Mouse (Mus musculus): Measurements from ENCODE around the gene Gm40460. TPM values are rescaled to one million over a fixed set of nuclear protein-coding genes. Genes with fewer than 3 reads are reported as not detected.

Gene Gm40460
- total RNA-seq, 1 experiment from 2014 or later, result not detected

DNA sequence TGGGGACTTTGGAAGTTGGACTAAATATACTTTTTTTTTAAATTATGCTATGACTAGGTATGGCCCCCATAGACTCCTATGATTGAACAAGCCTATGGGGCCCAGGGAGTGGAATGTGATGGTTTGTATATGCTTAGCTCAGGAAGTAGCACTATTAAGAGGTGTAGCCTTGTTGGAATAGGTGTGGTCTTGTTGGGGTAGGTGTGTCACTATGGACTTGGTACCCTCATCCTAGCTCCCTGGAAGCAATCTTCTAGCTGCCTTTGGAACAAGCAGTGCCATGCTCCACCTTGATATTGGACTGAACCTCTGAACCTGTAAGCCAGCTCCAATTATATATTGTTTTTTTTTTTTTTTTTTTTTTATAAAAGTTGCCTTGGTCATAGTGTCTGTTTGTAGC, 35.4 kb downstream of the Gm40460 start:
- ATAC-seq (replicated peaks in 1 of 2; ENCODE audit: insufficient read depth in 1 of 2, low FRiP score in 2 of 2, low TSS enrichment in 1 of 2, low read depth in 1 of 2, poor library complexity in 2 of 2, severe bottlenecking in 2 of 2), result no peak

DNA sequence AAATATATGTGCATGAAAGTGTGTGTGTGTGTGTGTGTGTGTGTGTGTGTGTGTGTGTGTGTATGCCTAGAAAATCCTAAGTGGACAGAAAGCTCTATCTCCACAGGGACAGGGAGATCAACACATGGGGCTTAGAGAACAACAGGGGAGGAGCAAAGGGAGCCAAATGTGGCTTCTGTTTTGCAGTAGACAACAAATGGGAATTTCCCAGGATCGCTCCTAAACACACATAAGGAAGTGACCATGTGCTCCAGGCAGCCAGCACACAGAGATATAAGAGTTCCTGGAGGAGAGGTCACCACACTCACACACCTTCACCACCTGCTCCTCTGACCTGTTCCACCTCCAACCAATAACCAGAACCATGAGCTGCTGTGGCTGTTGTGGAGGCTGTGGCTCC, 39.8 kb downstream of the Gm40460 start, which contains the start of gene Krtap5-3:
Krtap5-3 (plus strand) TSS at position 301 of the 400 bp plus-strand sequence.
- no peak for ATAC-seq (replicated peaks in 1 of 2; ENCODE audit: insufficient read depth in 1 of 2, low FRiP score in 2 of 2, low TSS enrichment in 1 of 2, low read depth in 1 of 2, poor library complexity in 2 of 2, severe bottlenecking in 2 of 2)

DNA sequence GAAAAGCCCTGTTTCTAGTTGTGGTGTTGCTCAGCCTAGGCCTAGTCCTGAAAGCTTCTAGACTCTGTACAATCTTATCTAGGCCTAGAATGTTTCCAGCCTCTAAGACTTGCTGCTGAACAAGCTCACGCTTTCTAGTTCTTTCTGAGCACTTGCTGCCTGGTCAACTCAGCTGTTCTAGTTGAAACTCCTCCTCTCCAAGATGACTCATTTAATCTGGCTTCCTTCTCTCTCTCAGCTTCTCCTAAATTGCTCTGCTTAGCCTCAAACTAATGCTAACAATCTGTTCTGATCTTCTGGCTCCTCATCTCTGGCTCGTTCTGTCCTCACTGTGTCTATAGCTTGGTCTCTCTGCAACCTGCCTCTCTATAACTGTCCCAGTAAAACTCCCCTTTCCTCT, 42.1 kb downstream of the Gm40460 start:
- ATAC-seq (replicated peaks in 1 of 2; ENCODE audit: insufficient read depth in 1 of 2, low FRiP score in 2 of 2, low TSS enrichment in 1 of 2, low read depth in 1 of 2, poor library complexity in 2 of 2, severe bottlenecking in 2 of 2), result no peak

Other genes starting within 250 kb of the Gm40460 start
- 53.6 and 72.9 TPM in 2 replicates for gene Mob2, start 180.0 kb downstream of the Gm40460 start, total RNA-seq (2017)
- 0.15 TPM in 1 of 2 replicates, not detected in the other for gene Dusp8, start 145.2 kb downstream of the Gm40460 start, total RNA-seq (2017)
- not detected in 2 replicates for gene Gm45618, start 120.3 kb downstream of the Gm40460 start, total RNA-seq (2017)
- not detected in 2 replicates for gene Gm39115, start 105.0 kb downstream of the Gm40460 start, total RNA-seq (2017)
- not detected in 2 replicates for gene Gm45337, start 96.5 kb downstream of the Gm40460 start, total RNA-seq (2017)
- gene Gm29735, start 84.0 kb downstream of the Gm40460 start, total RNA-seq (2017), result not detected in 2 replicates
- not detected in 2 replicates for gene Gm4553, start 75.3 kb downstream of the Gm40460 start, total RNA-seq (2017)
- not detected in 2 replicates for gene Krtap5-2, start 65.1 kb downstream of the Gm40460 start, total RNA-seq (2017)
- not detected in 2 replicates for gene Gm10153, start 50.7 kb downstream of the Gm40460 start, total RNA-seq (2017)
- gene Krtap5-3, start 39.7 kb downstream of the Gm40460 start, total RNA-seq (2017), result not detected in 2 replicates
- not detected in 2 replicates for gene Gm7579, start 29.2 kb downstream of the Gm40460 start, total RNA-seq (2017)
- not detected in 2 replicates for gene Krtap5-5, start 11.1 kb downstream of the Gm40460 start, total RNA-seq (2017)
- not detected in 2 replicates for gene Gm2431, start 17.3 kb upstream of the Gm40460 start, total RNA-seq (2017)
- gene Gm4559, start 33.3 kb upstream of the Gm40460 start, total RNA-seq (2017), result not detected in 2 replicates
- gene Krtap5-1, start 56.0 kb upstream of the Gm40460 start, total RNA-seq (2017), result not detected in 2 replicates
- not detected in 2 replicates for gene Krtap5-4, start 62.5 kb upstream of the Gm40460 start, total RNA-seq (2017)
- gene Ifitm10, start 132.7 kb upstream of the Gm40460 start, total RNA-seq (2017), result not detected in 2 replicates
- gene Gm49369, start 141.6 kb upstream of the Gm40460 start, total RNA-seq (2017), result 18.0 and 43.2 TPM in 2 replicates
- gene Ctsd, start 147.0 kb upstream of the Gm40460 start, total RNA-seq (2017), result 123 and 168 TPM in 2 replicates
- not detected in 2 replicates for gene Syt8, start 193.8 kb upstream of the Gm40460 start, total RNA-seq (2017)
- 8.2 and 12.3 TPM in 2 replicates for gene Tnni2, start 200.7 kb upstream of the Gm40460 start, total RNA-seq (2017)
- gene Lsp1, start 219.7 kb upstream of the Gm40460 start, total RNA-seq (2017), result 233 and 282 TPM in 2 replicates

All from hematopoietic stem cell, adult 5-6 weeks (primary cell).